Mouse (Mus musculus) G1E-ER4 (cell line): ENCODE results near the gene Myo1e. TPM values are rescaled to one million over a fixed set of nuclear protein-coding genes. Genes with fewer than 3 reads are reported as not detected.

Experiments used
- GATA1 ChIP-seq: IDR thresholded peaks from one replicate; pipeline ENCODE4 v1.8.0; 2012; ENCODE audit warnings: low read length, inconsistent platforms
- polyA plus RNA-seq: library from polyadenylated mRNA; stranded (reverse); fragments of >175 nt; gene quantifications from 2 replicates; pipeline ENCODE4 v1.2.3, GENCODE M21; 2012

Myo1e gene
- polyA plus RNA-seq, 1 experiment: 0.01 TPM

DNA sequence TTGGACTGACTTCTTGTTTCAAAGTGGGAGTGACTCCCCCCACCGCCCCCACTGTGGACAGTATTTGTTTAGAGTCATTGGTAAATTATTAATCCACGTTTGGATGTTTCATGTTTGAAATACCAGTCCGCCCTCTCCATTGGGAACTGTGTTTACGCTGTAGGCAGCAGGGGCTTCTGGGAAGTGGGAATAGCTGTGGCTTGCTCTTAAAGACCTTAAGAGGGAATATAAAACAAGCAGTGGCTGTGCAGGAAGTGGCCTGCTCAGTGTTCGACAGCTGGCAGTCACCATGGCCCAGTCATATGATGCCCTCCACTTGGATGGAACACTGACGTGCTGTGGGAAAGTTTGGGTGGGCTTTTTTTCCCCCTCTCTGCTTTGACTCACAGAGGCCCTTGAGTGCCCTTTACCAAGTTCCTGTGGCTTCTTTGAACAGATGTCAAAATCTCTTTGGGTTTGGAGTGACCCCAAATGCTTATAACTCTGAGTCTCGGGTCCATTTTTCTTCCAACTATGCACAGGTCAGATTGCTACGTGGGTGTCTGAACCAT is 34.3 kb downstream of the Myo1e start:
- TF ChIP-seq GATA1: no peak

GRCm38 (mm10) chr9:70242112-70242862 is 35.1 kb downstream of the Myo1e start:
- no peak for TF ChIP-seq GATA1

DNA sequence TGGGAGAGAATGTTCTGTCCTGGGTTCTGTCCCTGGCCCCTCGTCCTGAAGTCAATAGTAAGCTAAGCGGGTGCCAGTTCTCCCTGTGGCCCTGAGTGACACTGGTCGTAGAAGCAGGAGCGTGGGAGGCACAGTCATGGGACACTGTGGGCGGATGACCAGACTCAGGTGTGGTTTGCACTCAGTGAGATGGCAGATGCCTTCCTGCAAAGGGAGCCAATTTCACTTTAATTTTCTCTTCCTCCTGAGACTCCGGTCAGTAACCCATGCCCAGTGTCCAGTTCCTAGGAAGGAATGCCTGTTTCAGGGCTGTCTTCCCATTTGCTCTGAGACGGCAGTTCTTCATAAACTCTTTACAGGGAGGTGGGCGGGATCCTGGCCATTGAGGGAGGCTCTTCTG is 36.1 kb downstream of the Myo1e start:
- no peak for TF ChIP-seq GATA1

- TF ChIP-seq GATA1: no peak
Measured at GRCm38 (mm10) chr9:70243708-70244107, 36.6 kb downstream of the Myo1e start.

DNA sequence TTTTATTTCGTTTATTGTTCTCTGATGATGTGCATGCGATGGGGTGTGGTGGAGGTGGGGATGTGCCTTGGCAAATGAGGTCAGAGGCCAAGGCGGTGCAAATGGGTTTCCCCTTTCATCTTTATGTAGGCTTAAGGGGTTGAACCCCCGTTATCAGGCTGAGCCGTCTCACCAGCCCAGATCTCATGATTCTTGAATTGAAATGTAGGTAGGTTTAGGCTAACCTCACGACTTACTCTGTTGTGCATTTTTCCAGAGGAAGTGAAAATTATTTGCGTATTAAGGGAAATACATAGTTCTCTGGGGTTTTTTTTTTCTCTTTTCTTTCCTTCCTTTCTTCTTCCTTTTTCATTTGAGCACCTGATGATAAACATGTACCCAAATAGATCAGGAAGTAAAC is 37.0 kb downstream of the Myo1e start:
- no peak for TF ChIP-seq GATA1

DNA sequence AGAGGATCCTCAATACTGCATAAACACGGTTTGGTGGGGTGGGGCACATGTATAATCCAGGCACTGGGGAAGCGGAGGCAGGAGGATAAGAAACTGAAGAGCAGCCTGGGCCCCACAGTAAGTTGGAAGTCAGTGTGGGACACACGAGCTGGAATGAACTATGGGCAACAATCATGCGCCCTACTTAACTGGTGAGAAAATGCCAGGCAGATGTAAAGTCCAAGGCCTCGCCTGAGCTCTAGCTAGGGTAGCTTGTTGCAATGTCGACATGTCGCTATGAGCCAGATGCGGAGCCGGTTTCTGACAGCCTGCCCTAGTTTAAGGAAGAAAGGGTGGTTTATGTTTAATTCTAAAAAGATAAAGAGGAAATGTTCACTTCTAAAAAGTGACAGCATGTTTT is 37.9 kb downstream of the Myo1e start:
- no peak for TF ChIP-seq GATA1

DNA sequence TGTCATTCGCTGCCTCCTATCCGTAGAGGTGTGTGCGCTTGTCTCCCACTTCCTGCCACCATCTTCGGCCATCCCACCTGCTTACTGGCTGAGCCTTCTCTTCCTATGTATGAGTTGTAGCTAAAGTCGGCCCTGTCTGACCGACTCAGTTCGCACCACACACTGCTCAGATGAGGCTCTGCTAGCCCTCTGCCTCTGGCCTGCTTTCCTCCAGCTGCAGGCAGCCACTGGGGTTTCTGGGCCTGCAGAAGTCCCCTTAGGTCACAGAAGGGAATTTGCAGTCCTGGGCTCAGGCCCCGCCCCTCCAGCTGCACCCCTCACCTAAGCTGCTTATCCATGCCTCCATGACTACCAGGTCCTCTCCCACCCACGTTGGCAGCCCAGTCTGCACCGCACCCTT is 39.3 kb downstream of the Myo1e start:
- no peak for TF ChIP-seq GATA1

- no peak for TF ChIP-seq GATA1
Measured at GRCm38 (mm10) chr9:70248046-70248445, 40.9 kb downstream of the Myo1e start.

GRCm38 (mm10) chr9:70248826-70249225 is 41.7 kb downstream of the Myo1e start:
- TF ChIP-seq GATA1: no peak

- no peak for TF ChIP-seq GATA1
Measured at GRCm38 (mm10) chr9:70249881-70250681, 42.9 kb downstream of the Myo1e start.

DNA sequence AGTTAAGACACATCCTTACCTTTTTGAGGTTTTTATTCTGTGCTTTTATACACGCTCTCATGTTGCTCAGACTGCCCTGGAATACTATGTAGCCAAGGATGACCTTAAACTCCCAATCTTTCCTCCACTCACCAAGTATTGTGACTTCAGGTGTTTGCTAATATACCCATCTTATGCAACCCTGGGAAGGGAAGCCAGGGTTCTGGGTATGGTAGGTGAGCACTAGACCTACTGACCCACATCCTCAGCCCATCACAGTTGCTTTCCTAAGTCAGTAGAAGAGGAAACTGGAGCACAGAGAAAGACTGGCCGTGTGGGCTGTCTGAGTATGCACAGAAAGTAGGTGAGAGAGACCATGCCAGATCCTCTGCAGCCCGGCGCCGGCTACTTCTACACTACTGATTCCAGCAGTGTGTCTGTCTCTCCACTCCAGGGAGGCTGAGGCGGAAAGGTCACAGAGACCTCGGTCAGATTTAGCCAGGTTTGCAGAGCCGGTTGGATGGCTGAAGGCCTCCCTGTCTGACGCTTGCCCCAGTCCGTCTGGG is 44.4 kb downstream of the Myo1e start:
- TF ChIP-seq GATA1: no peak

DNA sequence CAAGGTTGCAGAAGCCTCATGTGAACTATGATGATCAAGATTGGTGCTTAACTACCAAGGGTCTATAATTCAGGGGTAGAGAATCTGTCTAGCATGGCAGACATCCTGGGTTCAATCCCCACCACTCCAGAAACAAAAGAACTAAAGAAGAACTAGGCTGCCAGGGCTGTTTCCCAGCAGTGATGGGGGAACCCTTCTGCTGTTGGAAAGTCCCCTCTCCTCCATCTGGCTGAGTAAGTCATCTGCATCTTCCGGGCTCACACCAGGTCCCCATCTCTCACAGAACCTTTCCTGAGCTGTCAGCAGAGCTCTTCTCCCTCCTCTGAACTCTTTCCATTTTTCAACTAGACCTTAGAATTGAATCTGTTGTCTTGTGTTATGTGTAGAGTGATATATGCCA is 45.9 kb downstream of the Myo1e start:
- no peak for TF ChIP-seq GATA1

- no peak for TF ChIP-seq GATA1
Measured at GRCm38 (mm10) chr9:70255005-70255404, 47.9 kb downstream of the Myo1e start.

DNA sequence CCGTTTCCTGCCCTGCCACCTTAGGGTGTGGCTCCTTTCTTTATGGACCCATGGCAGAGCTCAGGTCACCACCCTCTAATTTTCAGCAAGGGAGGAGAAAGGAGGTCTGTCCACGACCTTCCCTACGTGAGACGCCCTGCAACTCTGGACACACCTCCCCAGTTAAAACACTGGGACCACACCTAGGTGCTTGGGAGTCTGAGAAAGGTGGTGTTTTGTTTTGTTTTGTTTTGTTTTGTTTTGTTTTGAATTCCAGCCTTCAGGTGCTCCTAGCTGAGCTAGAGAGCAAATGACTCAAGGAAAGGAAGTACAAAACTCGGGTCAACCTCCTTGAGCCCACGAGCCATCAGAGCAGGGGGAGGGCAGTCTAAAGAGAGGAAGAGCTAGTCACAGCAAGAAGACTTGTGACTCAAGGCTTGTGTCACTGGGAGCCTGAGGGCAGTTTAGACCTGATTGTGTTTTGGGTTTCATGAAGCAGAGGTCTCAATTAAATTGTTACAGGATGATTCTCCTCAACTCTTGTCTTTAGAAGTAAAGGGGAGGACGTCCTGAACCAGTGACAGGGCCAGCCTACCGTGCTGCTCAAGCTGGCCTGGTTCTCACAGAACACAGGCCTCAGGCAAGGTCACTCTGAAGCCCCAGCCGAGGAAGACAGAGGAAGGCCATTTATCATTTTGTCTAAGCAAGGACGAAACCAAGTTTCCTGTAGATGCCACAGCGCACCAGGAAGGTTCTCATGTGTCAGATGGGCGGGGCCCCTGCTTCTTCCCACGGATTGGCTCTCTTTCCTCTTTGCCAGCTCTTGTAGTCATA is 50.3 kb downstream of the Myo1e start:
- no peak for TF ChIP-seq GATA1

GRCm38 (mm10) chr9:70260324-70260841 is 53.2 kb downstream of the Myo1e start:
- TF ChIP-seq GATA1: no peak

DNA sequence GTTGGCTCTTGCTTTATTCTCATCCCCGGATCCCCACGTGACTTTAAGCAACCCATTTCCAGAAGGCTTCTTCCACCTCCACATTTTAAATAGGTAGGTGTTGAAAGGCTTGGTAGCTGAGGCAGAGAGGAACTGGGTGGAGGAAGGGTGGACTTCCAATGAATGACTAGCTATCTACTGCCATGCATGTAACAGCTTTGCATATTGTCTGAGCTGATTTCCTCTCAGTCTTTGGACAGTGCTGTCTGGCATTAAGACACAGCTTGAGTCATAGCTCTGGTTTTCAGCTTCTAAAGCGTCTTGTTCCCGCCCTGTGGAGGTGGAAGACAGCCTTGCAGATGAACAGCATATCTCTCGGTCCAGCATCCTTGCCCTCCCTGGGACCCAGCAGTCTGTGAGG is 54.5 kb downstream of the Myo1e start:
- no peak for TF ChIP-seq GATA1
